Mouse (Mus musculus) adrenal gland, postnatal 36 days (tissue): ENCODE data around the gene Nprl3. TPM values are rescaled to one million over a fixed set of nuclear protein-coding genes. Genes with fewer than 3 reads are reported as not detected.
"Not testable (repeated sequence)": the region's sequence is repeated elsewhere in the genome, so short reads cannot be mapped to it uniquely, and the experiment has no call there.

ENCODE experiments used
- DNase-seq, 2 experiments: peaks; one replicate each; pipeline ENCODE4 v3.0.0; 2021; ENCODE audit warnings: mixed read lengths in 1 of 2
- total RNA-seq, 2 experiments: library from RNA; stranded (reverse); gene quantifications; 2 replicates each; pipeline ENCODE4 v1.2.3; 2021

Nprl3 gene
- total RNA-seq, 2 experiments from 2014 or later, result 62.9 to 65.2 TPM

DNA sequence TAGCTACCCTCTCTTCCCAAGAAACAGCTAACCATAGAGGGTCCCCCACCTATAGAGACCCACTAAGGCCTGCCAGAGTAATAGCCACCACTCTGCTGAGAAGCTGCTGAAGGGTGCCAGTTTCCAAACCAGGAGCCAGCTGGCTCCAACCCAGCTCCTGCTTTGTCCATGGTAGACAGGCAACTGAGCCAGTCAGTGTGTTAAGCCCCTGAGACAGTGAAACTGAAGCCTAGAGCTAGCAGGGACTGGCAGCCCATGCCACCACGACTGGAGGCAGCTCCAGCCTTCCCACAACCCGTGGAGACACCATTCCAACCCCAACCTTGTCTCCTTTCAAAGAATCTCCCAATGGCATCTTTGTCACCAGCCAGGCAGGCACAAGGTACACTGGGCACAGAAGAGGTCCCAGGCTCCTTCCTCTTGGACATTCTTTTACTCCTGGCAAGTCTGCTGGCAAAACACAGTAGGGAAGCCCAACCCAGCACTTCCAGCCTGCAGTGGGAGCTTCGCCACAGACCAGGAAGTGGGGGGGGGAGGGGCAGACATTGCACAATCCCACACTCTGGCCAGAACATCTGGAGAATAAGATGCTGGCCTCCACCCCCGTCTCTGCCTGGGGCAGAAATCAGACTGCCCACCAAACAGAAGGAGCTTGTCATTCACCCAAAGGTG, 42.9 kb downstream of the Nprl3 start:
- DNase-seq, result peak; percentile 70 to 86

DNA sequence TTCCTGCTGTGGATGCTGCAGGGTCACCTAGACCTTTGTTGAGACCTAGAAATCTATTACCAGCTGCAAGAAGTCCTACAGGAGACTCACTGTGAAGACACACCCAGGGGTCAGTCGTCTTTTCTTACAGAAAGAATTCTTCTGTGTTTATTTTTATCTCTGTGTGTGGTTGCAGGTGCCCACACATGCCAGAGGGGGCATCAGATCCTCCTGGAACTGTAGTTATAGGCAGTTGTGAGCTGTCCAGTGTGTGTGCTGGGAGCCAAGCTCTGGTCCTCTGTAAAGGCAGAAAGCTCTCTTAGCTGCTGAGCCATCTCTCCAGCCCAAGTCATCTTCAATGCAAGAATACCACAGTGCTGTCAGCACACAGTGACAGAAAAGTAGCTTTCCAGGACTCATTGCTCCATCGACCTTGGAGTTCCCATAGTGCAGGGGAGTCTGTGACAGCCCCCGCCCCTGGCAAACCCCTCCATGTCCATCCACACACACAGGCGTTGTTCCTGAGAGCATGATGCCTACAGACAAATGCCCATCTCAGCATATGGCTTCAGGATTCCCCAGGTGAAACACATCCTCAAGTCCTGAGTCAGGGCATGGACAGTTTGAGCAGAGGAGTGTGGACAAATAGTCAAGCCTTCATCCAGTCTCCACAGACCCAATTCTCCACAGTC, 44.1 kb downstream of the Nprl3 start:
- DNase-seq, result no peak

DNA sequence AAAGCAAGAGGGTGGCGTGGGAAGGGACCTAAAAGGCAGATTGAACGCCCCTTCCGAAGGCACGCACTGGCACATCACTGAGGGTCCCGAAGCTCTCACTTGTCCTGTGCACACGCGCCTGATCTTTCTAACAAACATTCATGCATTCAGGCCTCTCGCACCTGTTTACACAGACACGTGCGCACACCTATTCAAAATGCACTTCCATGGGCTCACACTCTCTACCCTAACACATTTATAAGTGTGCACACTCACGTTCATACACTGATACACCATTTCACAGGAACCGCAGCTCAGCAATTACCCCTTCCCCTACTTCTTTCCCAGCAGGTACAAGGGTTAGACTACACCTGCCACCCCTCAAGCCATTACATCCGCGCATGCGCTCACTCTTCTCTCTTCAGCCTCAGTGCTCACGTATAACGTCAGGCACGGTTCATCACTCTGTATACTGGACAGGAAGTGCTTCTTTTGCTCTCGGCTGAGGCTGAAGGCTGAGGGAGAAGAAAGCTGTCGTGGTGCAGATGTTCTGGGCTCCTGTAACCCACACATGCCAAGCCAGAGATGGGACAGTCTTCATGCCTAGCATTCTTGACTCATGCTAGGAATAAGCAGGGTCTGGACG, 44.8 kb downstream of the Nprl3 start:
- no peak for DNase-seq

DNA sequence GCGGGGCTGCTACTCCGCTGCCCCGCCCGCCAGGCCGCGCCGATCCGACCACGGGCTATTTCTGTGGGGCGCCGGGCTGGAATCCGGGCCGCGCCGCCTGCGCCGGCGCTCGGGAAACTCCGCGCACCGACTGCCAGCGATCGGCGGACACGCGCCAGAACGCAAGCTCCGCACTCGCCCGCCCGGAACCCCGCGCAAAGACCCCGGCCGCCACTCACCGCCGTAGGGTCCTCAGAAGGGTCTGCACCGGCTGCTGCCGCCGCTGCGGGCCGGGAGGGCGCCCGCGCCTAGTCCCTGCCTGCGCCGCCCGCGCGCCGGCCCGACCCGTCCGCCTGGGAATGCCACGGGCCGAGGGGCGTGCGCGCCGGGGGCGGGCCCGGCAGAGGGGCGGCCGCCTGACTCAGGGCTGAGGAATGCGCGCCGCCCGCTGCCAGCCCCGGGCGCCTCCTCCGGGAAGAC, 45.5 kb downstream of the Nprl3 start, which contains the start of gene Rhbdf1:
Gene Rhbdf1, minus strand, starts transcription at position 350 of the 459 bp plus-strand sequence.
- peak; percentile 83 to 89 for DNase-seq

DNA sequence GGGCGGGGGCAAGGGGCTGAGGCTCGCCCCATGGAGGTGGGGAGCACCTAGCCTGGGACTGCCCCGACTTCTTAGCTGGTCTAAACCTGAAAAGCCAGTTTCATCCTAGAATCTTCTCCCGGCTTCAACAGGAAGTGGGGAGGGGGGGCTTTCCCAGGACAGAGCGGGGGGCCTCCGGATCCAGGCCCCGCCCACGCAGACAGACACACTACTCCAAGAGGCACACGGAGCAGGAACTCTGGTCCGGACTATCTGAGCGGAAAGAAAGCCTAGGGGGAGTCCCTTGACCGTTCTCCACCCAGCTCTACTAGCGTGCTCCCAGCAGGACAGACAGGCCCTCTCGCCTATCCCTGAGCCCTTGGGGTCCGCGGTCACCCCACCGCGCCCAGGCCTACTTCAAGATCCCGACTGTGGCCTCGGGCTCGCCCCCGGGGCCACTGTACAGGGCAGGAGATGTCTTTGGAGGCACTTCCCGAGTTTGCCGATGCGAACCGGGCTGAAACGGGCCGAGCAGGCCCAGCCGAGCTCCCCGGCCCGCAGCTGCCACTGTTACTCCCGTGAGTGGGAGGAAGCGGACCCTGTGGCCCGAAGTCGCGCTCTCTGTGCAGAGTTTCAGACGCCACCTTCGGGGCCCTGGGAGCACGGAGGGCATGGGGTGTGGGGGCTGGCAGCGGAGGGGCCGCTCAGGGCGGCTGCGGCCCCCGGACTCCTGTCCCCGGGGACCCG, 46.1 kb downstream of the Nprl3 start:
- DNase-seq, result peak; percentile 60 to 80

DNA sequence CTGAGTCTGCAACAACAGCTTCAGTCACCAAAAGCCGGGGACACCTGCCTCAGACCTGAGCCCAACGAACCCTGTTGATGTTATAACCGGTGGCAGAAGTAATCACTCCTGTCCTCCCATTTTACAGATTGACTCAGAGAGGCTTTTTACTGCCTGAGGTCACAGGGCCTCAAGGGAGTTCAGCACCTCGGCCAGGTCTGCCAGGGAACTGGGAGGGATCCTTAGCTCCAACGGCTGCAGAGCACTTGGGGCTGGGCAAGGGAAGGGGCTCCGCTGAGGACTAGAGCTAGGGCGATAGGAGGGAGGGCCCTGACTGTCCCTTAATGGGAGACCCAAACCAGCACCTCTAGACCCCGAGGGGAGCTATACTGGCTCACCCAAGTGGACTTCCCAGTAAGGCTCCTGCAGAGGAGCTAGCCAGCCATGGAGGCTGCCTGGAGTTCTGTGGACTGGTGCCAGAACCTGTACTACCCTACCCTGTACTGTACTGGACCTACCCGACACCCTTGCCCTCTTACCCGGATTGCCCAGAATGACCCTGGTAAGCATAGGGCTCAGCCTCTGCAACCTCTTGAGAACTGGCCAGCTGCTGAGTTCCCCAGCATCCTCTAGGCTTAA, 46.8 kb downstream of the Nprl3 start:
- DNase-seq, result no peak

DNA sequence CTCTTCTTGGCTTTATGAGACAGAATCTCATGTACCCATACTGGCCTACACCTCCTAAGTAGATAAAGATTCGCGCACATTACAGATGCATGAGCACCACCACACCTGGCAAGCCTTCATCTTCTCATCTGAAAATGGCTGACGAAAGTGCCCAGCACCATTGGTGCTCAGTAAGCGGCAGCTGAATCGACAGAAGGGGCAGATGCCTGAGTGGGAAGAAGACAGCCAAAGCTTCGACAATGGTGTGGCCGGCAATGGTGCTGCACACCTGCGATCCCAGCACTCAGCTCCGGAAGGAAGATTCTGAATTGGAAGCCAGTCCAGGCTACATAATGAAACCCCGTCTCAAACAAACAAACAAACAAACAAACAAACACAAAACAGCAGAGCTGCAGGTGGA, 48.2 kb downstream of the Nprl3 start:
- no peak for DNase-seq

DNA sequence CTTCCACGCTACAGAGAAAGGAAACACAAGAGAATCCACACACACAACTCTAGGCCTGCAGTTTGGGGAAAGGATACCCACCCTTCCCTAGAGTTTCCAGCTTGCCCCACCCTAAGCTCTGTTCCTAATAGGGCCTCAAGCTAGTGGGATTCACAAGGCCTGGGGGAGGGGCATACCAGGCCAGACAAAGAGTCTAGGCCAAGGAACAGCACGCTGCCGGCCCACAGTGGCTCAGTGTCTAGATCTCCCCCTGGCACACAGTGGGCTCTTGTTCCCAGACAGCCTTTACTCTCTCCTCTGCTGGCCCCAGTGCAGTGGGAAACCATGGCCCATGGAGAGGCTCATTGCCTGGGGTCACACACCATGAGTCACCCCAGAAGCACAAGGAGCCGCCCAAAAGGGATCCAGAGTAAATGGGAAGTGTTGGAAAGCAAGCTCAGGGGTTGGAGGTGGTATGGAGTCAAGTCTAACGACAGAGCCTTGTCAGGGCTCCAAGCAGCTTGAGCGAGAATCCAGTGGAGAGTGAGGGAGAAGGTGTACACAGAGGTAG, 48.9 kb downstream of the Nprl3 start:
- no peak for DNase-seq

DNA sequence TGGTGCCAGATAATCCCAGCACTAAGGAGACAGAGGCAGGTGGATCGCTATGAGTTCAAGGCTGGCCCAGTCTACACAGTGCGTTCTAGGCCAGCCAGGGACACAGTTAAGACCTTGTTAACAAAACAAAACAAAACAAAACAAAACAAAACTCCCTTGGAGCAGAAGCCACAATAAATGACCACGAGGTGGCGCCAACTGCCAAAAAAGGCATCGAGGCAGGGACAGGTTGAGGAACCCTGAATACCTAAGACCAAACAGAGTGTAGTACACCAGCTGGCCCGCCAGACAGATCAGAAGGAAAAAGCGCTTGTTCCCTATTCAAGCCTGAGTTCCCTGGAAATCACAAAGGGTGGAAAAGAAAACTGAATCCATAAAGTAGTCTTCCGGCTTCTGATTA, 50.7 kb downstream of the Nprl3 start:
- peak; percentile 77 to 80 for DNase-seq

DNA sequence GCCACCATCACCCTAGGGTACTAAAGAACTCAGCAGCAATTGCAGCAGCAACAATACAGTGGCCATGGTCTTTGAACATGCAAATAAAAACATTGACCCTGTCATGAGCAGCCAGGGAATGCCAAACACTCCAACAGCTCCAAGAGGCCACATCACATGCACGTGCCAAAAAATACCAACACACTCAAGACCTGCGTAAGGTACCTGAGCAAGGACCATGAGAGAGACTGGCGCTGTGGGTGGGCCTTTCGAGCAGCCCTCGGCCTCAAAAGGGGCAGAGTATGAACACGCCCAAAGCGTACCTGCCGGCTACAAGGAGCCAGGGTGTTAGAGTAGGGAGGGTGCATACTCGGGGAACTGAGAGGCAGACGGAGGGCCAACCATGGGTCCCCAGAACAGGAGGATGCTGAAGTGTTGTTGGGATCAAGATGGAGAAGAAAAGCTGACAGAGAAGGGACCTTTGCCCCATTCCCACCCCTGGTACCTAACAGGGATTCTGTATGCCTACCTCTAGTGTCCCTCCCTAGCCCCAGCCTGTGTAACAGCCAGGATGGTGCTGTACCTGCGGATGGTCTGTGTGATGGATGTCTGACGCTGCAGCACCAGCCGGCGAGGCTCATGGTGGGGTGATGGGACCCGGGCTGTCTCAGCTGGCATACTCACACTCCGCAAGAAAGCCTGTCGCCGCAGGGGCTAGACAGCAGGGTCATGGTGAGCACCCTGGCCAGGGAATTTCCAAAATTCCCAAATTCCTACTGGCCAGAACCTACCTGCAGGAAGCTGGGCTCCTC, 51.9 kb downstream of the Nprl3 start:
- no peak for DNase-seq

DNA sequence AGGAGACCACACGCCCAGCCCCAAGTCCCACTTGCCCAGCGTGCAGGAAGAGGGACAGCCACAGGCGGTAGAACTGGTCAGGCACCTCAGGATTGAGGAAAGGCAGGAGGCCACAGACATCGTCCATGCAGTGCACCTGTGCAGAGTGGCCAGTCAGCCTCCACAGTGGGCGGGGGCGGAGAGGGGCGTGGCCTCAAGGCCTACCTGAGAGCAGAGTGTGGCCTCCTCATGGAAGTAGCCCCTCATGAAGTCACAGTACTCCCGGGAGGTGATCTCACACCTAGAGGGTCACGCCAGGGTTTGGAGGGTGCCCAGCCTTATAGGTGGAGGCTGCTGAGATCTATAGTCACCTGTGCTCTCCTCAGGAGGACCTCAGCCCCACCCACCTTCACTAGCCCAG, 56.9 kb downstream of the Nprl3 start:
- DNase-seq, result no peak

DNA sequence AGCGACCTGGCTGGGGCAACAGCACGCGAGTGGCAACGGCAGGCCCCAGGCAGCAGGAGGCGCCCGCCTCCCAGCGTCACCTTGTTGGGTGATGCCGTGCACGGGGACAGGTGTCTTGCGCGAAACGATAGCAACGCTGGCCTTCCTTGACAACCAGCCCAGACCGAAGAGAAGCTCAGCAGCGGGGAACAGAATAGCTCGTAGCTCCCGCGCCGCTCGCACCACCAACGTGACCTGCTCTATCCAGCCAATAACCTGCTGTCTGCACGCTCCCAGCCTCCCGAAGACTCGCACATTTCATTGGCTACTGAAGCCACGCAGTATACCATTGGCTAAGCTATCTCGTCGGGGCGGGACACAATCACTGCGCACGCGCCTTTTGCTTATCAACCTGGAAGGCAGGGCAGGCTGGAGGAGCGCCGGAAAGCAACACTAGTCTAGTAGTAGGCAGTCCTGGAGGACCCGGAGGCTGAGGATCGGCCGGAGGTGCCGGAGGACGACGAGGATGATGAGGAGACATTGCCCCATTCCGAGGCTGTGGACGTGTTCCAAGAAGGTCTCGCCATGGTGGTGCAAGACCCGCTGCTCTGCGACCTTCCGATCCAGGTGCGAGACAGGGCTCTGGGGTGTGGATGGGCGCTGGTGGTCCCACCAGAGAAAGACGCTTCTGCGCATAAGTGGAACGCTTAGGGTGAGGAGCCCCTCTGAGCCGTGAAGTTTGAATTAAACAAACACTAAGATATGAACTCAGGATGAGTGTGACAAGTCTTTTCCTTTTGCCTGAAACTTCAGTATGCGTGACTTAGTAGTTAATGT, 62.2 kb downstream of the Nprl3 start, which contains the start of gene Snrnp25:
Gene Snrnp25, plus strand, starts transcription at position 358 of the 816 bp plus-strand sequence.
- peak; percentile 96 to 97 for DNase-seq

DNA sequence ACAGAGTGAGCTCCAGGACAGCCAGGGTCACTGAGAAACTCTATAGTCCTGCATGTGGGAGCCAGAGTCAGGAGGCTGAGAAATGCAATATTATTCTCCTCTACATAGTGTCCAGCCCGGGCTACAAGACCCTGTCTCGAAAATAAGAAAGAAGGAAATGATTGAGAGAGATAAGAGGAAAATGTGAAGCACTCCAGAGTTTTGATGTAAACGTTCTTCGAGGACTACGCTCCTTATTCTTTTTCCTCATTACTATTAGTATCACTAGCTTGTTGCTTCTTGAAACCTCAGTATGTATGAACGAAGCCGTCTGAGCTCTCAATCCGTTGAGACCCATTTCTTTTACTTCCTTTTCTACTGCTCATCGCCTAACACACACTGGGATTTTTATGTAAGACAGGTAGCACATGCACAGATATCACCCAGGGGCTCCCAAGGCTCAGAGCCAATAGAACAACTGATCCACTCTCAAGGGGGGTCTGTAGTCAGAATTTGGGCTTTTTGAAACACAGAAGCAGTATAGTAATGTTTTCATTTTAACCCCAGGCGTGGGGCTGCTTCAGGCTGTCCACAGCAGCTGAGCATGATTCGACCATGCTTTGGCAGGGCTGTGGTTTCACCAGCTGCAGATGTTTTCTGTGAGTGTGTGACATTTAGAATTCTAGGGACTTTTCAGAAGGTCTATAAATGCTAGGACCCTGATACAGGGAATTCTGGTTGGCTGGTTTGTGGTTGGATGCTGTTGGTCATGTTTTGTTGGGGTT, 65.4 kb downstream of the Nprl3 start:
- DNase-seq, result no peak

DNA sequence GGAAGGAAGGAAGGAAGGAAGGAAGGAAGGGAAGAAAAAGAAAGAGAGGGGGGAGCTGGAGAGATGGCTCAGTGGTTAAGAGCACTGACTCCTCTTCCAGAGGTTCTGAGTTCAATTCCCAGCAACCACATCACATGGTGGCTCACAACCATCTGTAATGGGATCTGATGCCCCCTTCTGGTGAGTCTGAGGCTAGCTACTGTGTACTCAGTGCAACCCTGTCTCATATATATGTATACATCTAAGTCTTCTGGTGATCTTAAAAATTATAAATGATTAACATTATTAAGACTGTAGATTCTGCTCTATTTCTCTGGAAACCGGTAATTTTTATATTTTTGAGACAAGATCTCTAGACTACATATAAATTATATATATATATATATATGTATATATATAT, 66.5 kb downstream of the Nprl3 start:
- not testable (repeated sequence) for DNase-seq

DNA sequence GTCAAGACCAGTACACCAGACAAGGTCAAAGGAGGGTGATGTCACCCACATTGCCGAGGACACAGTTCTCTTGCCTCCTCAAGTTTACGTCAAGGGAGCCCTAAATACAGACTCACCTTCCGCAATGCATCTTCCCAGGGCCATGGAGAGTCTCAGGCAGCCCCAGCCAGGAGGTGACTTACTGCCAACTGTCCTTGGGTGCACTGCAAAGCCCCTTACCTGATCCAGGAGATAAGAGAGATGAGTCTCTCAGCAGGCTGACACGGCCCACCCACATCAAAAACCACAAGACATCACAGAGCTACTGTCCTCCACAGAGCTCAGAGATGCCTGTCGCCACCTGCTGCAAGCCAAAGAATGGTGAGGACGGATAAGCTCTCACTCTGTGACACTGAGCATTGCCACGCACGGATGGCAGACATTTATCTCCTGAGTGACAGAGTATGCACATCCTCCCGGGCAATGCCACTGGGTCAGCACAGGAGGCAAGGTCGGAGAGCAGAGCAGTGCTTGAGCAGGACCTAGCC, 67.4 kb downstream of the Nprl3 start, which contains the start of gene Il9r:
Gene Il9r, minus strand, starts transcription at position 205 of the 527 bp plus-strand sequence.
- DNase-seq, result peak; percentile 46 to 53

DNA sequence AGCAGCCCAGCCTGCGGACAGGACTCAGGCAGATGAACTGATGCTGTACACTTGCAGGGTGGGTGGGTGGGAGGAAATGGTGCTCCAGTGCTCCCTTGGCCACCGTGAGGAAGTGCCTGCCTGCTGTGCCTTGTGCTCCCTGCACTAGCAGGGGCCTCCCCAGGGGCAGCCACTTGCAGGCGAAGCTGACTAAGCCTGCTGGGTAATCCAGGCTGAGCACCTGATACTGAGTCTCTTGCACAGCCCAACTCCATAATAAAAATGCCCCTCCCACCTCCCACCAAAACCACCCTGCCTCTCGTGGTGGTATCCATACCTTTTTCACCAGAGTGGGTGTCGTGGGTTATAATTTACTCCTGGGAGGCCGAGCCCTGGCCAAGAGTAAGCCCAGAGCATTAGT, 68.3 kb downstream of the Nprl3 start:
- DNase-seq, result no peak

DNA sequence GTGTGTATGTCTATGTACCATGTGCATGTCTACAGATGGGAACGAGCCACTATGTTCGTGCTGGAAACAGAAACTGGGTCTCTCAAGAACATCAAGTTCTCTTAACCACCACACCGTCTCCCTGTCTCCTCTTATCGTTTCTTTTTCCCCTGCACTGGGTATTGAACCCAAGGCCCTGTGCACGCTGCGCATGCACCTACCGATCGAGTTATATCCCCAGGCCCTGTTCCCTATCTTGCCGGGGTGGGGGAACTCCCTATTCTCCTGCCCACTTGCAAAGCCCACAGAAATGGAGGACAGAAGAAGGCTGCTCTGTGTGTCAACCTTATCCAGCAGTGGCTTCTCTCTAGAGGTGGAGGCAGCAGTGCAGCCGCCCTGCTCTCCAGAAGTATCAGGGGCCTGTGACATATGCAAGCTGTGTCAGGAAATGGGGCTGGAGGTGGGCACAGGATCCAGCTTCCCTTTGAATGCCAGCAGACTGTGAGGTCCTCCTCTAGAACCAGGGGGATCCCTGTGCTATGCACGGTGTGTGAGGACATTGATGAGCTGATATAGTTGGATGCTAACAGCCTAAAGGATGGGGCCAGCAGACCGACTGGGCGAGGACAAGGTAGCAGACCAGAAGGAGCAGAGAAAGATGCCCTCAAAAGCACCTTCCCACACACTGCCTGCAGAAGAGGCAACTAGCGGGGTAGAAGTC, 69.1 kb downstream of the Nprl3 start:
- no peak for DNase-seq

DNA sequence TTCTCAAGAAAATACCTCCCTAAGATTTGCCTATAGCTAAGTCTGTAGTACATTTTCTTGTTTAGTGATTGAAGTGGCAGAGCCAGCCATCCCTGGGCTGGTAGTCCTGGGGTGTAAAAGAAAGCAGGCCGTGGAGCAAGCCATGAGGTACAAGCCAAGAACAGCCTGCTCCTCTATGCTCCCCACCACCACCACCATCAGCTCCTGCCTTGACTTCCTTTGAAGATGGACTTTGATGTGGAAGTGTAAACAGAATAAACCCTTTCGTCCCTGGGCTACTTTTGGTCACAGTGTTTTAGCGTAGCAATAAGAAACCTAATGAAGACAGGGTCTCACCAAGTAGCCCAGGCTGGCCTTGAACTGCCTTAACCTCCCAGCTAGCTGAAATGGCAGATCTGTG, 69.7 kb downstream of the Nprl3 start:
- no peak for DNase-seq
